Mouse (Mus musculus): Measurements from ENCODE around the gene Sema4b. TPM values are rescaled to one million over a fixed set of nuclear protein-coding genes. Genes with fewer than 3 reads are reported as not detected.

The Sema4b gene
- polyA plus RNA-seq, 1 experiment from 2014 or later, result 11.6 TPM

DNA sequence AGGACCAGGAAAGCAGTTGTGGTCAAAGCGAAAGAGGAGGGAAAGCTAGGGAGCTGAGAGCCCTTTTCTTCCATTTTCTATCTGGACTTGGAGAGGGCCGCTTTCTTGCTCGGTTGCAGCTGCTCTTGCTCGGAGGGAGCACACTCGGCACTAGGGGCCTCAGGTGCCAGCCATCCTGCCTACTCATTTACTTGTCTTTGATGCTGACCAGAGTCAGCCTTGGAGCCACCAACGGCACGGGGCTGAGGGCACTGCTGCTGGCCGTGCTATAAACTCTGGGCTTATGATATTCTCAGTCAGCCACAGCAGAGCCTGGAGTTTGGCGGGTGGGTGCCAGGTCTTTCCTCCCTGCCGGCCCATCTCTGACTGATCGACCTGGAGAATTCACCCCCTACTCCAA lies 12.2 kb downstream of the Sema4b start:
- H3K9ac ChIP-seq (replicated peaks; ENCODE audit: low read depth), result peak overlapping the region; percentile 46
- no peak for DNase-seq (ENCODE audit: low spot score)
- no peaks in the 10 kb centered on the region for H3K27me3 ChIP-seq (replicated peaks; ENCODE audit: insufficient read depth, low read length)
- 2% methylated on average over 11 of the region's 11 CpGs for WGBS
- H3K4me1 ChIP-seq (ENCODE audit: insufficient read depth, low read depth, low read length), result peaks cover 15% of the 10 kb centered on the region; the same call in 1 of the 2 replicates
- no peaks in the 10 kb centered on the region for H3K36me3 ChIP-seq (ENCODE audit: insufficient read depth, low read length)
- peak; percentile 5 for ATAC-seq
- no peak for TF ChIP-seq CTCF (IDR thresholded peaks at IDR 0.05)
- TF ChIP-seq EP300 (IDR thresholded peaks at IDR 0.05), result no peak
- H3K4me3 ChIP-seq (ENCODE audit: low read depth, low read length), result peak overlapping the region; percentile 74
- peak overlapping the region; percentile 75 for H3K27ac ChIP-seq (ENCODE audit: low read length)
- H3K9me3 ChIP-seq (ENCODE audit: low read length), result no peaks in the 10 kb centered on the region
- H3K4me2 ChIP-seq (replicated peaks; ENCODE audit: low read depth, low read length), result peak overlapping the region; percentile 87

GRCm38 (mm10) chr7:80199286-80199685 lies 12.6 kb downstream of the Sema4b start:
- H3K4me1 ChIP-seq (ENCODE audit: insufficient read depth, low read depth, low read length), result peaks cover 15% of the 10 kb centered on the region; the same call in 1 of the 2 replicates
- peak overlapping the region; percentile 46 for H3K9ac ChIP-seq (replicated peaks; ENCODE audit: low read depth)
- peak overlapping the region; percentile 74 for H3K4me3 ChIP-seq (ENCODE audit: low read depth, low read length)
- no peak overlapping the region for H3K27ac ChIP-seq (ENCODE audit: low read length)
- ATAC-seq, result no peak
- DNase-seq (ENCODE audit: low spot score), result no peak
- TF ChIP-seq CTCF (IDR thresholded peaks at IDR 0.05), result no peak
- TF ChIP-seq EP300 (IDR thresholded peaks at IDR 0.05), result no peak
- WGBS, result 29% methylated on average over 6 of the region's 6 CpGs
- no peaks in the 10 kb centered on the region for H3K36me3 ChIP-seq (ENCODE audit: insufficient read depth, low read length)
- no peaks in the 10 kb centered on the region for H3K9me3 ChIP-seq (ENCODE audit: low read length)
- H3K4me2 ChIP-seq (replicated peaks; ENCODE audit: low read depth, low read length), result peak overlapping the region; percentile 87
- no peaks in the 10 kb centered on the region for H3K27me3 ChIP-seq (replicated peaks; ENCODE audit: insufficient read depth, low read length)

DNA sequence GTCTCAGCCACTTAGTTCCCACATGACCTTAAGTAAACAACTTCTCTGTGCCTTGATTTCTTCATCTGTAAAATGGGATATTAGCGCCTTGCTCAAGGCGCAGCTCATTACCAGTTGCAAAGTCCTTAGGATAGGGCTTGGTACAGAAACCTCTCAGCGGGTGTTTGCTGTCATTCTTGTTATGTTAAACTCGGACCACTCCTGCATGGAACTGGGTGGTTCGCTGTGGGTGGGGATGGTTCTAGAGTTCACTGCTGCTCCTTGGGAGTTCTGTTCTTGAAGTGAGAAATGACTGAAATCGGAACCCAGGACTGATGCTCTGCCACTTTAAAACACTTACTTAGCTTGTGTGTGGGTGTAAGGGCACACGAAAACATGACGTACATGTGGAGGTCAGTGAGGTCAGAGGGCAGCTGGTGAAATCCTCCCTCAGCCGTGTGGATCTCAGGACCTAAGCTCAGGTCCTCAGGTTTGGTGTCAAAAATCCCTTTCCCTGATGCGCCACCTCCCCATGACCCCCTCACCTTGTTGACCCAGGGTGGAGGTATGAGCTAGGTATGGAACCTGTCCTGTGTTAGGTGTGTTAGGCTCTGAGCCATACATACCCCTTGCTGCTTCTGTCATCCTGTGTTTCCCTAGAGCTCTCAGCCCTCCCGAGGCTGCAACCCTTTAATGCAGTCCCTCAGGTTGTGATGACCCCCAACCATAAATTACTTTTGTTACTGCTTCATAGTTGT lies 13.4 kb downstream of the Sema4b start:
- no peak for DNase-seq (ENCODE audit: low spot score)
- 73% methylated on average over 11 of the region's 11 CpGs for WGBS
- H3K9me3 ChIP-seq (ENCODE audit: low read length), result no peaks in the 10 kb centered on the region
- H3K9ac ChIP-seq (replicated peaks; ENCODE audit: low read depth), result no peak overlapping the region
- H3K4me3 ChIP-seq (ENCODE audit: low read depth, low read length), result no peak overlapping the region
- H3K4me2 ChIP-seq (replicated peaks; ENCODE audit: low read depth, low read length), result peak overlapping the region; percentile 87; the same call in 1 of the 2 replicates
- no peak for TF ChIP-seq CTCF (IDR thresholded peaks at IDR 0.05)
- no peak for TF ChIP-seq EP300 (IDR thresholded peaks at IDR 0.05)
- H3K36me3 ChIP-seq (ENCODE audit: insufficient read depth, low read length), result no peaks in the 10 kb centered on the region
- no peak overlapping the region for H3K27ac ChIP-seq (ENCODE audit: low read length)
- no peaks in the 10 kb centered on the region for H3K27me3 ChIP-seq (replicated peaks; ENCODE audit: insufficient read depth, low read length)
- ATAC-seq, result no peak
- peaks cover 15% of the 10 kb centered on the region; the same call in 1 of the 2 replicates for H3K4me1 ChIP-seq (ENCODE audit: insufficient read depth, low read depth, low read length)

DNA sequence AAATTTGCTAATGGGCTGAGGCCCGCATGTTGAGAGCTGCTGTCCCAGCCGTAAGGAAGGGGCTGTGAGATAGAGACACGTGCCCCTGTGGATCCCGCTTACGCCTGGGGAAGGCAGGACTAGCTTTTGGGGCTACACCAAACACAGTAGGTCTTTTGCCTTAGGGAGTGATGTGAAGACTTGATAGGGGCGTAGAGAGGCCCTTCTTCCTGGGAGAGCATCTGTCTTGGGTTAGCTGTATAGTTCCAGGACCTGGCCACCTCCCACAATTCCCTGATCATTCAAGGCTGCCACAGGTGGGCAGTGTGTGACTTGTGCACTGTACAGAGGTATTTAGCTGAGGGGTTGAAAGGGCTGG lies 13.9 kb downstream of the Sema4b start:
- H3K27ac ChIP-seq (ENCODE audit: low read length), result no peak overlapping the region
- over 99% methylated on average over 6 of the region's 6 CpGs for WGBS
- TF ChIP-seq EP300 (IDR thresholded peaks at IDR 0.05) (no peak), CTCF (IDR thresholded peaks at IDR 0.05) (no peak; the same call in 1 of the 2 replicates)
- no peaks in the 10 kb centered on the region for H3K9me3 ChIP-seq (ENCODE audit: low read length)
- H3K4me1 ChIP-seq (ENCODE audit: insufficient read depth, low read depth, low read length), result peaks cover 15% of the 10 kb centered on the region; the same call in 1 of the 2 replicates
- H3K36me3 ChIP-seq (ENCODE audit: insufficient read depth, low read length), result no peaks in the 10 kb centered on the region
- H3K4me2 ChIP-seq (replicated peaks; ENCODE audit: low read depth, low read length), result peak overlapping the region; percentile 3; the same call in 1 of the 2 replicates
- no peaks in the 10 kb centered on the region for H3K27me3 ChIP-seq (replicated peaks; ENCODE audit: insufficient read depth, low read length)
- no peak overlapping the region for H3K9ac ChIP-seq (replicated peaks; ENCODE audit: low read depth)
- no peak for ATAC-seq
- H3K4me3 ChIP-seq (ENCODE audit: low read depth, low read length), result no peak overlapping the region
- DNase-seq (ENCODE audit: low spot score), result no peak

- Histone ChIP-seq H3K27me3 (replicated peaks; ENCODE audit: insufficient read depth, low read length) (no peaks in the 10 kb centered on the region), H3K27ac (ENCODE audit: low read length) (no peak overlapping the region), H3K9ac (replicated peaks; ENCODE audit: low read depth) (no peak overlapping the region), H3K36me3 (ENCODE audit: insufficient read depth, low read length) (no peaks in the 10 kb centered on the region), H3K4me1 (ENCODE audit: insufficient read depth, low read depth, low read length) (peaks cover 17% of the 10 kb centered on the region; the same call in 1 of the 2 replicates), H3K9me3 (ENCODE audit: low read length) (no peaks in the 10 kb centered on the region), H3K4me3 (ENCODE audit: low read depth, low read length) (no peak overlapping the region), H3K4me2 (replicated peaks; ENCODE audit: low read depth, low read length) (no peak overlapping the region)
- 85% methylated on average over 5 of the region's 5 CpGs for WGBS
- ATAC-seq (no peak), DNase-seq (ENCODE audit: low spot score) (no peak)
- TF ChIP-seq EP300 (IDR thresholded peaks at IDR 0.05), result no peak
- no peak for TF ChIP-seq CTCF (IDR thresholded peaks at IDR 0.05)
Measured at GRCm38 (mm10) chr7:80200963-80201539, 14.4 kb downstream of the Sema4b start.

- Histone ChIP-seq H3K36me3 (ENCODE audit: insufficient read depth, low read length) (no peaks in the 10 kb centered on the region), H3K9me3 (ENCODE audit: low read length) (no peaks in the 10 kb centered on the region), H3K4me3 (ENCODE audit: low read depth, low read length) (no peak overlapping the region), H3K4me2 (replicated peaks; ENCODE audit: low read depth, low read length) (no peak overlapping the region), H3K9ac (replicated peaks; ENCODE audit: low read depth) (no peak overlapping the region), H3K27me3 (replicated peaks; ENCODE audit: insufficient read depth, low read length) (no peaks in the 10 kb centered on the region), H3K27ac (ENCODE audit: low read length) (no peak overlapping the region), H3K4me1 (ENCODE audit: insufficient read depth, low read depth, low read length) (peaks cover 27% of the 10 kb centered on the region; the same call in 1 of the 2 replicates)
- DNase-seq (ENCODE audit: low spot score) (no peak), ATAC-seq (no peak)
- 86% methylated on average over 15 of the region's 15 CpGs for WGBS
- no peak for TF ChIP-seq CTCF (IDR thresholded peaks at IDR 0.05)
- no peak for TF ChIP-seq EP300 (IDR thresholded peaks at IDR 0.05)
Measured at GRCm38 (mm10) chr7:80201888-80202540, 15.4 kb downstream of the Sema4b start.
